Mouse (Mus musculus): Measurements from ENCODE around the gene Rbm15. TPM values are rescaled to one million over a fixed set of nuclear protein-coding genes. Genes with fewer than 3 reads are reported as not detected.

Gene Rbm15
- total RNA-seq (2021), result 10 to 100 TPM; 19.2 to 24.1 TPM
- long read RNA-seq, experiment 1, full-length matches to known transcripts, result 9 of 9 reads
- long read RNA-seq, experiment 1, partial matches to known transcripts, result 0 of 9 reads
- long read RNA-seq, experiment 1, other reads (novel, unspliced or antisense), result 0 of 9 reads
- long read RNA-seq, experiment 2, full-length matches to known transcripts, result 4 of 4 reads
- long read RNA-seq, experiment 2, partial matches to known transcripts, result 0 of 4 reads
- long read RNA-seq, experiment 2, other reads (novel, unspliced or antisense), result 0 of 4 reads

GRCm38 (mm10) chr3:107333381-107334201, at the start of gene Rbm15:
TSS of gene Rbm15 (minus strand) at chr3:107333673.
- DNase-seq, result peak; percentile 90

DNA sequence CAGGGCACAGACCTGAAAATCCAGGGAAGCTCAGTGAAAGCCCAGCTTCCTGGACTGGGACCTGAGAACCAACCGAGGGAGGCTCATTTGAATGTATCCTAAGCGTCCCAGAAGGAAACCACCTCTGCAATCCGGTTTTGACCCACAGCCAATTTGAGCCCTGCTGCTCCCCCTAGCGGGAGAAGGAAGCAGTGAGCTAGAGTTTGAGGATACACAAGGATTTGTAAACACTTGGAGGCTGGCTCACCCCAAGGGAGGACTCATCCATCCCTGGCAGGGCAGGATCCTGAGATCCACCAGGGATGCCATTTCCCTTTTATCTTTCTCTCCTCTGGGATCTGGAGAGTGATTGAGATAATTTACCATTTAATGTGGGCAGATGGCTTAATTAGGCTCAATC, 45.9 kb upstream of the Rbm15 start:
- DNase-seq, result peak; percentile 74

DNA sequence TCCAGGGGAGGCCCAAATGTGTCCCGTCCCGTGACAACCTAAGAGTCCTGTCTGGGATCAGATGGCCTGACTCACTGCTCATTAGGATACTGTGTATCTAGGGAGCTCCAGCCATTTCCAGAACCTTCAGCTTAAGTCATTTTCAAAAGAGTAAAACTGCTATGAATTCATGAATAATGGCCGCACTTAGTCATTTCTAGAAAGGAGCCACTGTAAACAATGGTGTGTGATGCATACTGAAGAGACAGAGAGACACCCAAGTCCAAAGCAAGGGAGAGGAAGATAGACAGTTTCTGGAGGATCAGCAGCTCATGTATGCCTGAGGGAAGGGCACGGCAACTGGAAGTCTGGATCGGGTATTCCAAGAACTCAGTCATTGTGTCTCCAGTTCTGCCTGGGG, 45.2 kb upstream of the Rbm15 start:
- DNase-seq, result no peak

DNA sequence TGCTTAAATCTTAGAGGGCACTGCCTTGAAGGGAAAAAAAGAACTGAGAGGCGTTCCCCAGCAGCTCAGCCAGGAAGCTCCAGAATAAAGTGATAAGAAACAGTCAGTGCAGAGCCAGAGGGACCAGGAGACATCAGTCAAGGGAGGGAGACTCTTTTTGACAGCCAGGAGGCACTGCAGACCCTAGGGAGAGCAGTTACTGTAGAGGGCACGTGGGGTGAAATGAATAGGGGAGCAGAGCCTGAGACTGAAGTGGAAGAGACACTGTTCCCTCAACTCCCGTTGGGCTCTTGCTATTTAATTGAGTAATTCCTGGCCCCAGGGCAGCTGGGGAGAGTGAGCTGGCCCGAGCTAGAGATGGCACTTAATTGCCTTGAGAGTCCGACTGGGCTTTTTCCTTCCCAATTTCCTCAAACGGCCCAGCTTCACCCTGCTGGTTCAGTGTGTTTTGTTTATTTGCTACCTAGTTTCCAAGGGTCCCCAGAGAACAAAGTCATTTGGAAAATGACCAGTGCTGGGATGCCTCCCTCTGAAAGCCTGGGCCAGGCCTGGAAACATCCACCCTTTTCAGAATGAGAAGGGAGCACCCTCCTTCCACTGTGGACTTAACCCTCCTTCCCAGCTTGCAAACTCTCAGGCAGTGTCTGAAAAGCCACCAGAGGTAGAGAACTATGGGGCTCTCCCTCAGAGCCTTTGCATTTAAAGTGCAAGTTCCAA, 41.6 kb upstream of the Rbm15 start:
- no peak for DNase-seq

DNA sequence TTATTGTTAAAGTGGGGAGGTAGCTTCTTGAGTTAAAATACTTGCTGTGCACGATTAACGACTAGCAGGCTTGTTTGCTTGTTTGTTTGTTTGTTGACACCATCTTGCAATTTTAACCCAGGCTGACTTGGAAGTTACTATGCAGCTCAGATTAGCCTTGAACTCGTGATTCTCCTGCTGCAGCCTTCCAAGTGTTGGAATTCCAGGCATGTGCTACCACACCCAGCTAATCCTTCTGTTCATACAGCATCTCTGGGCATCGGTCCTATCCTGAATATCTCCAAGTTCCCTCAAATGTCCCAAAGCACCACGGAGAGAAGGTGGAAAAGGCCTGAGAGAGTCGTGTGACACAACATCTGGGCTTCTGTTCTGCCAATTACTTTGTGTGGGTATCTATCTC, 35.7 kb upstream of the Rbm15 start:
- DNase-seq, result no peak

GRCm38 (mm10) chr3:107367938-107368599, 34.6 kb upstream of the Rbm15 start:
- no peak for DNase-seq

GRCm38 (mm10) chr3:107365341-107365740, 31.9 kb upstream of the Rbm15 start:
- no peak for DNase-seq

DNA sequence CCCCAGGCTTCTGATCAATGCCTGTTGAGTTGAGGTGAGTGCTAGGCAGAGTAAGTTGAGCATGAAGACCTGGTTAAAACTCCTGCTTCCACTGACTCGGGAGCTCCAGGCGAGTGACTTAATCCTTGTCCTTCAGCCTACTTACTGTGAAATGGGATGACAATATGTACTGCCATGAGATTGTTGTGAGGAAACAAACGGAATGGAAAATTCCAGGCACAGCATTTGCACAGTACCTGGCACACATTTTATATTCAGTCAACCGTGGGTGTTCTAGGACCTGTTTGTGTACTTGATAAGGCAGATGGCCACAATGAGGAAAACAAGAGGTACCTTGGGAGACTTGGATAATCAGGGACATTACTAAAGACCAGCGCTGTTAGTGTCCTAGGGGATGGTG, 29.9 kb upstream of the Rbm15 start:
- no peak for DNase-seq

- DNase-seq, result no peak
These were observed 26.9 kb upstream of the Rbm15 start for GRCm38 (mm10) chr3:107360341-107360740.

- DNase-seq, result no peak
These were observed 24.3 kb upstream of the Rbm15 start for GRCm38 (mm10) chr3:107357700-107358234.

DNA sequence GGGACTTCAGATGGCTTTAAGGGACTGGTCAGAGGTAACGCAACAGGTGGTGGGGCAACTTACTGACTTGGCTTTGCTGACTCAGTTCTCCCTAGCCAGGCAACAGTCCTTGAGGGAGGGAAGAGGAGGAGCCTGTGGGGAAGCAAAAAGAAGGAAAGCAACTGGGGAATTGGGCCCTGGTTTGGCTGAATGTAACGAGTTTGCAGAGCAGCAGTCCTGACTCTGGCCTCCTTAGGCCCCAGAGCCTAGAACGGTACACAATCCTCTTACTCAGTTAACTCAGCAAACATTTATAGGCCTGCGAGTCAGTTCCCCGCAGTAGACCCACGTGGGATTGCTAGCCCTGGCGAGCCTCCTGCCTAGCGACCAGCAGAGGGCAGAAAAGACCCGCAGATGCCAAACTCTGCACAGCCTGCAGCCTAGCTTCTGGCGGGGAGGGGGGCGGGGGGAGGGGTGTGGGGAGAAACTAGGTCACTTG, 23.5 kb upstream of the Rbm15 start:
- peak; percentile 84 for DNase-seq

DNA sequence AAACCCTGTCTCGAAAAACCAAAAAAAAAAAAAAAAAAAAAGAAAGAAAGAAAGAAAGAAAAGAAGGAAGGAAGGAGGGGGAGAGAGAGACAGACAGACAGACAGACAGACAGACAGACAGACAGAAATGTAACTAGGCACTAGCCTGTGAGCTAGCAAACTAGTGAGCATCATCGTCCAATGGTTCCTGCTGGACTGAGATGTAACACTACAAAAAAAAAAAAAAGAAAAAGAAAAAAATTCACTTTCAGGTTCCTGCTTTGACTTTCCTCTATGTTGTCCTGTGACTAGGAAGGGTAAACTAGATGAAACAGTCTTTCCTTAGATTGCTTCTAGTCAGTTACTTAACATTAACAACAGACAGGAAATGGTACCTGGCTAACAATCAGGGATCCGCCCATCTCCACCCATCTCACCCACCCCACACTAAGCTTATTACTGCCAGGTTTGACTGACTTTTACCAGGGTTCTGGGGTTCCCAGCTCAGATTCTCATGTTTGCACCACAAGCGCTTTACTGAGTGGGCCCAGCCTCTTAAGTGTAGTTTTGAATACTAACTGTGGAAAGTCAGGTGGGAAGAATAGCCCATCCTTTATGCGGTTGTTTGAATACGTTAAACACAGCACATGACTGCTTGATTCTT, 22.3 kb upstream of the Rbm15 start:
- DNase-seq, result no peak

DNA sequence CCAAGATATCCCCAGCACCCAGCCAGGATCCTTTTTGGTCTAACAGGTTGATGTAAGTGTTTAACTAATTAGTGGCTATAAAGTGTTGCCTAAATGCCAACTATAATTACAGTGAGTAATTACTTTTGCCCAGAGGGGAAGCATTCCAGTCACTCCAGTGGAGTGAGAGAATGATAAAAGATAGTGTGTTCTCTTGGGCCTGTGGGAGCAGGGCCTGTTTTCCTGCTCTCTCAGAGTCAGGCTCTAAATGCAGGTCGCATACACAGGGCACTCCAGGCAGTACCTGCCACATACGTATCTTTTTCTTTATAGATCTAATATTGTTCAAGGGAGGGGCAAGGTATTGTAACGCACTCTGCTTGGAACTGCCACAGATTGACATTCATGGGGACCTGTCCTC, 18.2 kb upstream of the Rbm15 start:
- no peak for DNase-seq

GRCm38 (mm10) chr3:107349006-107349405, 15.5 kb upstream of the Rbm15 start:
- DNase-seq, result no peak

DNA sequence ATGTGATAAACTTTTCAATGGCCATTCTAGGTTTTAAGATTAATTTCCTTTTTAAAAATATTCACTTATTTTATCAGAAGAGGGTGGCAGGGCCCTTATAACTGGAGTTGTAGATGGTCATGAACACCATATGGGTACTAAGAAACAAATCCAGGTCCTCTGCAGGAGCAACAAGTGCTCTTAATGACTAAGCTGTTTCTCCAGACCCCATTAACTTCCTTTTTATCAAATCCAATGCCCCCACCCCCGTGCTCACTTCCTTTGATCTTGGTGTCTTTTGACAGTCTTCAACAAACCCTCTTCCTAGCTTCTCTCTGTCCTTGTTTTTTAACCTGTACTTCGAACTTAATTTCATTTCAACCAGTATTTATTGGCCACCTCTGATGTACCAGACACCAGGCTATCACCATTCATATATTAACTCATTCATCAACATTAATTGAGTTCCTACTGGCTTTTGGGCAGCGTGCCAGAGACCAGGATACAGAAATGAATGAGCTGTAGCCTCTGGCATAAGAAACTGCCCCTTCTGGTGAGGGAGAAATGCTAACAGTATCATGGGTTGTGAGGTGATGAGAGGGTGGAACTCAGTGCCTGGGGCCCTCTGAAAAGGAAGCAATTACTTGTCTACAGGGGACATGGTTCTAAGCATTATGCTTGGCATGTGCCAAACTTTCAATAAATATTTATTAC, 11.7 kb upstream of the Rbm15 start:
- no peak for DNase-seq

DNA sequence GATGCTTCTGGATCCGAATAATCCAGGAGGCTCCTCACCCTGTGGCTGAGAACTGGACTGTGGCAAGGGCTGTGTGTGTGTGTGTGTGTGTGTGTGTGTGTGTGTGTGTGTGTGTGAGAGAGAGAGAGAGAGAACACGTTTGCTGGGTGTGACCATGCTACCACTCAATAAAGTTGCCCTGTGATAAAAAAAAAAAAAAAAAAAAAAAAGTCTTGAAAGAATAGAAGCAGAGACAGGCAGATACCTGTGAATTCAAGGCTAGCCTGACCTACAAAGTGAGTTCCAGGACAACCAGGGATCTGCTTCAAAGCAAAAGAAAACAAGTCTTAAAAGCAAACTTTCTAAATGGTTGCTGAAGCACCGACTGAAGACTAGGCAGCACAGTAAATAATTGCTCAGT, 10.5 kb upstream of the Rbm15 start:
- DNase-seq, result no peak

- DNase-seq, result no peak
These were observed 895 bp upstream of the Rbm15 start for GRCm38 (mm10) chr3:107334202-107334934.

- peak; percentile 86 for DNase-seq
These were observed 503 bp downstream of the Rbm15 start for GRCm38 (mm10) chr3:107332960-107333380.

- DNase-seq, result peak; percentile 51
These were observed 1.1 kb downstream of the Rbm15 start for GRCm38 (mm10) chr3:107332127-107332959.

Data from gastrocnemius, postnatal 10 days (tissue).